Mouse (Mus musculus): ENCODE results near the gene Arhgap10. TPM values are rescaled to one million over a fixed set of nuclear protein-coding genes. Genes with fewer than 3 reads are reported as not detected.

Gene Arhgap10
- polyA plus RNA-seq, 1 experiment from 2014 or later = 14.8 TPM

- DNase-seq (ENCODE audit: low spot score) = no peak
- ATAC-seq (ENCODE audit: insufficient read depth, low FRiP score, low TSS enrichment) = no peak
- H3K4me2 ChIP-seq (ENCODE audit: low read depth) = no peak overlapping the region
- no peak overlapping the region for H3K27ac ChIP-seq (ENCODE audit: low read depth, low read length)
- H3K9me3 ChIP-seq (ENCODE audit: control insufficient read depth, low read length) = no peaks in the 10 kb centered on the region
- no peak overlapping the region for H3K4me3 ChIP-seq (ENCODE audit: low read depth, low read length)
- H3K9ac ChIP-seq (ENCODE audit: low read length) = no peak overlapping the region
- no peaks in the 10 kb centered on the region for H3K4me1 ChIP-seq (ENCODE audit: control insufficient read depth, insufficient read depth, low read length)
- no peaks in the 10 kb centered on the region for H3K36me3 ChIP-seq (ENCODE audit: control insufficient read depth, insufficient read depth, low read length)
- no peaks in the 10 kb centered on the region for H3K27me3 ChIP-seq (ENCODE audit: control insufficient read depth, insufficient read depth, low read length)
Measured at GRCm38 (mm10) chr8:77239462-77239861, 278.3 kb downstream of the Arhgap10 start.

- no peak overlapping the region for H3K4me3 ChIP-seq (ENCODE audit: low read depth, low read length)
- H3K4me2 ChIP-seq (ENCODE audit: low read depth) = no peak overlapping the region
- no peaks in the 10 kb centered on the region for H3K4me1 ChIP-seq (ENCODE audit: control insufficient read depth, insufficient read depth, low read length)
- no peaks in the 10 kb centered on the region for H3K9me3 ChIP-seq (ENCODE audit: control insufficient read depth, low read length)
- H3K36me3 ChIP-seq (ENCODE audit: control insufficient read depth, insufficient read depth, low read length) = no peaks in the 10 kb centered on the region
- no peak for ATAC-seq (ENCODE audit: insufficient read depth, low FRiP score, low TSS enrichment)
- H3K27me3 ChIP-seq (ENCODE audit: control insufficient read depth, insufficient read depth, low read length) = no peaks in the 10 kb centered on the region
- H3K27ac ChIP-seq (ENCODE audit: low read depth, low read length) = no peak overlapping the region
- WGBS = 90% methylated on average over 1 of the region's 1 CpGs
- DNase-seq (ENCODE audit: low spot score) = no peak
- H3K9ac ChIP-seq (ENCODE audit: low read length) = no peak overlapping the region
Measured at GRCm38 (mm10) chr8:77236701-77237100, 281.1 kb downstream of the Arhgap10 start.

- no peak for DNase-seq (ENCODE audit: low spot score)
- Histone ChIP-seq H3K27me3 (ENCODE audit: control insufficient read depth, insufficient read depth, low read length) (no peaks in the 10 kb centered on the region), H3K27ac (ENCODE audit: low read depth, low read length) (no peak overlapping the region), H3K4me3 (ENCODE audit: low read depth, low read length) (no peak overlapping the region), H3K4me1 (ENCODE audit: control insufficient read depth, insufficient read depth, low read length) (no peaks in the 10 kb centered on the region), H3K4me2 (ENCODE audit: low read depth) (no peak overlapping the region), H3K9me3 (ENCODE audit: control insufficient read depth, low read length) (no peaks in the 10 kb centered on the region), H3K9ac (ENCODE audit: low read length) (no peak overlapping the region), H3K36me3 (ENCODE audit: control insufficient read depth, insufficient read depth, low read length) (no peaks in the 10 kb centered on the region)
- no peak for ATAC-seq (ENCODE audit: insufficient read depth, low FRiP score, low TSS enrichment)
- WGBS = 96% methylated on average over 3 of the region's 3 CpGs
Measured at GRCm38 (mm10) chr8:77232411-77232810, 285.3 kb downstream of the Arhgap10 start.

GRCm38 (mm10) chr8:77231834-77232233 is 285.9 kb downstream of the Arhgap10 start:
- ATAC-seq (ENCODE audit: insufficient read depth, low FRiP score, low TSS enrichment) (no peak), DNase-seq (ENCODE audit: low spot score) (no peak)
- Histone ChIP-seq H3K4me1 (ENCODE audit: control insufficient read depth, insufficient read depth, low read length) (no peaks in the 10 kb centered on the region), H3K9me3 (ENCODE audit: control insufficient read depth, low read length) (no peaks in the 10 kb centered on the region), H3K27ac (ENCODE audit: low read depth, low read length) (no peak overlapping the region), H3K4me2 (ENCODE audit: low read depth) (no peak overlapping the region), H3K36me3 (ENCODE audit: control insufficient read depth, insufficient read depth, low read length) (no peaks in the 10 kb centered on the region), H3K27me3 (ENCODE audit: control insufficient read depth, insufficient read depth, low read length) (no peaks in the 10 kb centered on the region), H3K9ac (ENCODE audit: low read length) (no peak overlapping the region), H3K4me3 (ENCODE audit: low read depth, low read length) (no peak overlapping the region)
- WGBS = 89% methylated on average over 6 of the region's 6 CpGs

- Histone ChIP-seq H3K4me2 (ENCODE audit: low read depth) (no peak overlapping the region), H3K4me3 (ENCODE audit: low read depth, low read length) (no peak overlapping the region), H3K9ac (ENCODE audit: low read length) (no peak overlapping the region), H3K27me3 (ENCODE audit: control insufficient read depth, insufficient read depth, low read length) (no peaks in the 10 kb centered on the region), H3K9me3 (ENCODE audit: control insufficient read depth, low read length) (no peaks in the 10 kb centered on the region), H3K4me1 (ENCODE audit: control insufficient read depth, insufficient read depth, low read length) (no peaks in the 10 kb centered on the region), H3K27ac (ENCODE audit: low read depth, low read length) (no peak overlapping the region), H3K36me3 (ENCODE audit: control insufficient read depth, insufficient read depth, low read length) (no peaks in the 10 kb centered on the region)
- 97% methylated on average over 1 of the region's 1 CpGs for WGBS
- ATAC-seq (ENCODE audit: insufficient read depth, low FRiP score, low TSS enrichment) (no peak), DNase-seq (ENCODE audit: low spot score) (no peak)
Measured at GRCm38 (mm10) chr8:77231211-77231610, 286.5 kb downstream of the Arhgap10 start.

GRCm38 (mm10) chr8:77228688-77229087 is 289.1 kb downstream of the Arhgap10 start:
- Histone ChIP-seq H3K4me3 (ENCODE audit: low read depth, low read length) (no peak overlapping the region), H3K27me3 (ENCODE audit: control insufficient read depth, insufficient read depth, low read length) (no peaks in the 10 kb centered on the region), H3K4me2 (ENCODE audit: low read depth) (no peak overlapping the region), H3K4me1 (ENCODE audit: control insufficient read depth, insufficient read depth, low read length) (no peaks in the 10 kb centered on the region), H3K36me3 (ENCODE audit: control insufficient read depth, insufficient read depth, low read length) (no peaks in the 10 kb centered on the region), H3K27ac (ENCODE audit: low read depth, low read length) (no peak overlapping the region), H3K9ac (ENCODE audit: low read length) (no peak overlapping the region), H3K9me3 (ENCODE audit: control insufficient read depth, low read length) (no peaks in the 10 kb centered on the region)
- ATAC-seq (ENCODE audit: insufficient read depth, low FRiP score, low TSS enrichment) = no peak
- DNase-seq (ENCODE audit: low spot score) = no peak
- WGBS = 84% methylated on average over 7 of the region's 7 CpGs

- Histone ChIP-seq H3K4me1 (ENCODE audit: control insufficient read depth, insufficient read depth, low read length) (no peaks in the 10 kb centered on the region), H3K36me3 (ENCODE audit: control insufficient read depth, insufficient read depth, low read length) (no peaks in the 10 kb centered on the region), H3K27ac (ENCODE audit: low read depth, low read length) (no peak overlapping the region), H3K4me2 (ENCODE audit: low read depth) (no peak overlapping the region), H3K4me3 (ENCODE audit: low read depth, low read length) (no peak overlapping the region), H3K9me3 (ENCODE audit: control insufficient read depth, low read length) (no peaks in the 10 kb centered on the region), H3K9ac (ENCODE audit: low read length) (no peak overlapping the region), H3K27me3 (ENCODE audit: control insufficient read depth, insufficient read depth, low read length) (no peaks in the 10 kb centered on the region)
- WGBS = 92% methylated on average over 5 of the region's 5 CpGs
- ATAC-seq (ENCODE audit: insufficient read depth, low FRiP score, low TSS enrichment) (no peak), DNase-seq (ENCODE audit: low spot score) (no peak)
Measured at GRCm38 (mm10) chr8:77227742-77228141, 290.0 kb downstream of the Arhgap10 start.

- ATAC-seq (ENCODE audit: insufficient read depth, low FRiP score, low TSS enrichment) = no peak
- Histone ChIP-seq H3K27me3 (ENCODE audit: control insufficient read depth, insufficient read depth, low read length) (no peaks in the 10 kb centered on the region), H3K9ac (ENCODE audit: low read length) (no peak overlapping the region), H3K27ac (ENCODE audit: low read depth, low read length) (no peak overlapping the region), H3K4me2 (ENCODE audit: low read depth) (no peak overlapping the region), H3K9me3 (ENCODE audit: control insufficient read depth, low read length) (no peaks in the 10 kb centered on the region), H3K4me3 (ENCODE audit: low read depth, low read length) (no peak overlapping the region), H3K4me1 (ENCODE audit: control insufficient read depth, insufficient read depth, low read length) (no peaks in the 10 kb centered on the region), H3K36me3 (ENCODE audit: control insufficient read depth, insufficient read depth, low read length) (no peaks in the 10 kb centered on the region)
- DNase-seq (ENCODE audit: low spot score) = no peak
- 71% methylated on average over 4 of the region's 4 CpGs for WGBS
Measured at GRCm38 (mm10) chr8:77223123-77223522, 294.6 kb downstream of the Arhgap10 start.

GRCm38 (mm10) chr8:77215191-77215590 is 302.6 kb downstream of the Arhgap10 start:
- Histone ChIP-seq H3K27ac (ENCODE audit: low read depth, low read length) (no peak overlapping the region), H3K27me3 (ENCODE audit: control insufficient read depth, insufficient read depth, low read length) (no peaks in the 10 kb centered on the region), H3K9ac (ENCODE audit: low read length) (no peak overlapping the region), H3K36me3 (ENCODE audit: control insufficient read depth, insufficient read depth, low read length) (no peaks in the 10 kb centered on the region), H3K4me1 (ENCODE audit: control insufficient read depth, insufficient read depth, low read length) (no peaks in the 10 kb centered on the region), H3K9me3 (ENCODE audit: control insufficient read depth, low read length) (no peaks in the 10 kb centered on the region), H3K4me2 (ENCODE audit: low read depth) (no peak overlapping the region), H3K4me3 (ENCODE audit: low read depth, low read length) (no peak overlapping the region)
- 98% methylated on average over 6 of the region's 6 CpGs for WGBS
- no peak for ATAC-seq (ENCODE audit: insufficient read depth, low FRiP score, low TSS enrichment)
- no peak for DNase-seq (ENCODE audit: low spot score)
